Comparison of ENCODE assay signal across 1 mouse cellular context in genomic region chr19:44582638-44583309, GRCm38 (mm10).
TF ChIP-seq lines count a peak whose summit lies in the region.

No protein-coding gene starts in this region.

TF ChIP-seq in MEL, 35 proteins besides CTCF, POLR2A, EP300 and RAD21 (continued from another document):
- TF ChIP-seq USF2 (IDR thresholded peaks at IDR 0.05; ENCODE audit: borderline replicate concordance in 1 of 2, insufficient read depth in 1 of 2, low read depth in 1 of 2, low read length in 2 of 2) = no peak
- TF ChIP-seq BHLHE40 (IDR thresholded peaks at IDR 0.05; ENCODE audit: borderline replicate concordance, low read depth, low read length) = peak; percentile 58; the same call in 1 of the 2 replicates
- TF ChIP-seq CHD2 (IDR thresholded peaks at IDR 0.05; ENCODE audit: low read length) = no peak
- 0 out of 2 replicates have a peak, but pooled peaks have one; percentile 25 for TF ChIP-seq USF1 (IDR thresholded peaks at IDR 0.05; ENCODE audit: low read depth, low read length)
- peak; percentile 88 for TF ChIP-seq ZC3H11A (IDR thresholded peaks at IDR 0.05; ENCODE audit: low read depth, low read length)
- no peak for TF ChIP-seq MYB (IDR thresholded peaks at IDR 0.05; ENCODE audit: low read depth, low read length)
- no peak for TF ChIP-seq MXI1 (IDR thresholded peaks at IDR 0.05; ENCODE audit: low read depth, low read length)
- TF ChIP-seq NRF1 (IDR thresholded peaks at IDR 0.05; ENCODE audit: insufficient read depth, low read depth, low read length, poor library complexity, severe bottlenecking) = no peak
- TF ChIP-seq TAL1 (IDR thresholded peaks at IDR 0.05; ENCODE audit: low read length) = no peak
- TF ChIP-seq CHD1 (IDR thresholded peaks at IDR 0.05; ENCODE audit: low read depth, low read length) = no peak
- no peak; the same call in 1 of the 2 replicates for TF ChIP-seq MAZ (IDR thresholded peaks at IDR 0.05; ENCODE audit: low read depth, low read length)
- no peak for TF ChIP-seq POLR2AphosphoS2 (IDR thresholded peaks at IDR 0.05; ENCODE audit: low read length)
- 0 out of 2 replicates have a peak, but pooled peaks have one; percentile 36 for TF ChIP-seq HCFC1 (IDR thresholded peaks at IDR 0.05; ENCODE audit: low read depth, low read length)
- no peak for TF ChIP-seq RCOR1 (IDR thresholded peaks at IDR 0.05; ENCODE audit: low read depth, low read length)
TF ChIP-seq in MEL: peak in this region for 8.
